In the genomic region with DNA sequence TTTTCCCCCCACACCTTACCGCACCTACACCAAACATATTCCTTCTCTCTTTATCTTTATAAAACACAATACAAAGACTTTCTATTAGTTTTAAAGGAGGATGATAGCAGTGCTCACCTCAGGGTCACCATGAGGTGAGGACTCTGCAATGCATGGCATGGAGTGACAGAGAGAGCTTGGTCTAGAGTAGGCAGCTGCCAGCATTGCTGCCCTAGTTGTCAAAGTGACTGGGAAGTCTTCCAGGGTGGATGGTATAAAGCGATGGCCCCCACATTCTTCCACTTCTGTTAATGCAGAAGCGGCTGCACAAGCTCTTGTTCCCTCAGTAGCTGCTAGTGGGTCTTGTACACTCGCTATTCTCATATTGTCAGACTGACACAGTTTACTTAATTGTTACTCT, we compare ENCODE assay signal across 31 mouse cellular contexts. TPM values are rescaled to one million over a fixed set of nuclear protein-coding genes. Genes with fewer than 3 reads are reported as not detected.
DNase-seq lines count a peak whose midpoint lies in the region; ATAC-seq and TF ChIP-seq lines count a peak whose summit lies in the region.
"Had no signal": no experiment of that assay in that cellular context is flagged by ENCODE, and none has a peak within 500 bp of the region (broad histone marks: within the 10 kb centered on the region; RNA-seq: fewer than 3 reads in every experiment).

No protein-coding gene starts in this region.

- no peak overlapping the region for H3K9ac ChIP-seq in heart, embryonic 15.5 days
- no peak overlapping the region for H3K9ac ChIP-seq in hindbrain, postnatal 0 days (replicated peaks; ENCODE audit: low read length)
- H3K9ac ChIP-seq: embryonic facial prominence, embryonic 12.5 days; embryonic facial prominence, embryonic 15.5 days; forebrain, postnatal 0 days; heart, embryonic 12.5 days; hindbrain, embryonic 14.5 days had no signal

- no peaks in the 10 kb centered on the region for H3K27me3 ChIP-seq in heart, embryonic 15.5 days
- no peaks in the 10 kb centered on the region for H3K27me3 ChIP-seq in heart, embryonic 10.5 days (ENCODE audit: insufficient read depth, poor library complexity, severe bottlenecking)
- peaks cover 6% of the 10 kb centered on the region for H3K27me3 ChIP-seq in myocyte (ENCODE audit: control insufficient read depth, insufficient read depth, insufficient read length)
- no peaks in the 10 kb centered on the region for H3K27me3 ChIP-seq in hindbrain, postnatal 0 days (ENCODE audit: insufficient read depth, low read length)
- H3K27me3 ChIP-seq: embryonic facial prominence, embryonic 12.5 days; embryonic facial prominence, embryonic 15.5 days; heart, embryonic 12.5 days; Patski had no signal

- no peaks in the 10 kb centered on the region for H3K9me3 ChIP-seq in heart, embryonic 15.5 days (replicated peaks)
- no peaks in the 10 kb centered on the region for H3K9me3 ChIP-seq in heart, embryonic 10.5 days
- no peaks in the 10 kb centered on the region for H3K9me3 ChIP-seq in hindbrain, postnatal 0 days (ENCODE audit: low read length)
- H3K9me3 ChIP-seq: embryonic facial prominence, embryonic 12.5 days; embryonic facial prominence, embryonic 15.5 days; heart, embryonic 12.5 days had no signal

- H3K4me3 ChIP-seq in heart, embryonic 15.5 days, result no peak overlapping the region
- H3K4me3 ChIP-seq in heart, embryonic 10.5 days, result no peak overlapping the region
- no peak overlapping the region for H3K4me3 ChIP-seq in myocyte
- H3K4me3 ChIP-seq in hindbrain, postnatal 0 days (ENCODE audit: low read length), result no peak overlapping the region
- H3K4me3 ChIP-seq: embryonic facial prominence, embryonic 12.5 days; embryonic facial prominence, embryonic 15.5 days; heart, embryonic 12.5 days had no signal

- TF ChIP-seq POLR2A in myocyte (IDR thresholded peaks at IDR 0.05; ENCODE audit: insufficient read length, low read depth), result no peak

- H3K4me1 ChIP-seq in heart, embryonic 15.5 days (replicated peaks), result peaks cover 29% of the 10 kb centered on the region
- peaks cover 17% of the 10 kb centered on the region for H3K4me1 ChIP-seq in heart, embryonic 10.5 days
- no peaks in the 10 kb centered on the region for H3K4me1 ChIP-seq in hindbrain, postnatal 0 days (ENCODE audit: insufficient read depth, low read length)
- H3K4me1 ChIP-seq: embryonic facial prominence, embryonic 12.5 days had no signal

- H3K36me3 ChIP-seq in heart, embryonic 15.5 days, result no peaks in the 10 kb centered on the region
- peaks cover 10% of the 10 kb centered on the region; the same call in 1 of the 2 replicates for H3K36me3 ChIP-seq in heart, embryonic 10.5 days
- no peaks in the 10 kb centered on the region for H3K36me3 ChIP-seq in myocyte (ENCODE audit: control insufficient read depth, insufficient read depth)
- H3K36me3 ChIP-seq in hindbrain, postnatal 0 days (ENCODE audit: insufficient read depth, low read length), result no peaks in the 10 kb centered on the region
- H3K36me3 ChIP-seq: embryonic facial prominence, embryonic 15.5 days had no signal

- WGBS in heart, embryonic 15.5 days, result 71% methylated on average over 4 of the region's 4 CpGs
- 83% methylated on average over 4 of the region's 4 CpGs for WGBS in heart, embryonic 10.5 days
- 72% methylated on average over 4 of the region's 4 CpGs for WGBS in hindbrain, postnatal 0 days

- peak overlapping the region; percentile 56; the same call in 1 of the 2 replicates for H3K27ac ChIP-seq in heart, embryonic 15.5 days
- no peak overlapping the region for H3K27ac ChIP-seq in heart, embryonic 10.5 days
- H3K27ac ChIP-seq in hindbrain, postnatal 0 days, result no peak overlapping the region
- H3K27ac ChIP-seq: embryonic facial prominence, embryonic 12.5 days; embryonic facial prominence, embryonic 15.5 days; hindbrain, embryonic 14.5 days had no signal

- H3K79me2 ChIP-seq in myocyte (ENCODE audit: control insufficient read depth, insufficient read depth), result no peaks in the 10 kb centered on the region

- no peak for TF ChIP-seq CTCF in hindbrain, postnatal 0 days (IDR thresholded peaks at IDR 0.05; ENCODE audit: low read depth)

- intact Hi-C loops in heart, postnatal 10 days (cut with DNase I), result loop anchor here (5.0 kb wide), 1 partner anchor 49 kb away; a partner anchor contains a TSS

- DNase-seq in frontal cortex, postnatal 14 days (ENCODE audit: low spot score in 2 of 2), result no peak
- no peak for DNase-seq in heart, postnatal 4 days
- peak; percentile 47 to 56 for DNase-seq in heart, postnatal 10 days
- no peak for DNase-seq in heart, embryonic 10.5 days (ENCODE audit: low spot score)
- no peak for DNase-seq in hindbrain, postnatal 0 days (ENCODE audit: low spot score)
- DNase-seq: adrenal gland, postnatal 10 days; adrenal gland, postnatal 36 days; cerebellum, adult 18-20 months; cerebellum, adult 9-11 months; cerebellum, postnatal 25 days; forebrain, postnatal 0 days; gastrocnemius, postnatal 25 days; kidney, adult 2 months had no signal

- no peak overlapping the region for H3ac ChIP-seq in myocyte (ENCODE audit: control insufficient read depth, insufficient read length)

- H3K4me2 ChIP-seq in heart, embryonic 15.5 days, result no peak overlapping the region
- peak overlapping the region; percentile 30 for H3K4me2 ChIP-seq in myocyte (ENCODE audit: low read depth)
- H3K4me2 ChIP-seq in hindbrain, postnatal 0 days (ENCODE audit: low read depth, low read length), result no peak overlapping the region
- H3K4me2 ChIP-seq: embryonic facial prominence, embryonic 12.5 days; embryonic facial prominence, embryonic 15.5 days; heart, embryonic 12.5 days; hindbrain, embryonic 14.5 days had no signal

- ATAC-seq in frontal cortex, adult (ENCODE audit: low TSS enrichment), result peak; percentile 49
- no peak for ATAC-seq in heart, embryonic 15.5 days (replicated peaks; ENCODE audit: insufficient number of reproducible peaks, insufficient read depth, low FRiP score, low read depth)
- ATAC-seq in hindbrain, postnatal 0 days, result no peak
- ATAC-seq: forebrain, embryonic 14.5 days; Patski had no signal

TF ChIP-seq in myocyte, 11 proteins besides CTCF, POLR2A, EP300 and RAD21:
- no peak for TF ChIP-seq MYOD1 (IDR thresholded peaks at IDR 0.05; ENCODE audit: control insufficient read depth in 1 of 3, insufficient read length in 2 of 3, low read depth in 2 of 3)
- no peak for TF ChIP-seq USF1 (IDR thresholded peaks at IDR 0.05; ENCODE audit: low read depth)
- no peak for TF ChIP-seq MYOG (IDR thresholded peaks at IDR 0.05; ENCODE audit: control insufficient read depth in 1 of 3, insufficient read depth in 1 of 3, insufficient read length in 2 of 3, low read depth in 2 of 3)
- no peak for TF ChIP-seq SRF (IDR thresholded peaks at IDR 0.05; ENCODE audit: control insufficient read depth, insufficient read length, low read depth)
- TF ChIP-seq TCF3 (IDR thresholded peaks at IDR 0.05; ENCODE audit: insufficient read length, low read depth), result no peak
- TF ChIP-seq MAX (IDR thresholded peaks at IDR 0.05; ENCODE audit: low read depth), result no peak
- no peak for TF ChIP-seq TCF12 (IDR thresholded peaks at IDR 0.05; ENCODE audit: insufficient read depth, poor library complexity, severe bottlenecking)
- TF ChIP-seq CEBPB (IDR thresholded peaks at IDR 0.05; ENCODE audit: insufficient read depth, poor library complexity, severe bottlenecking), result no peak
- TF ChIP-seq E2F4 (IDR thresholded peaks at IDR 0.05; ENCODE audit: insufficient read depth), result no peak
- TF ChIP-seq POLR2AphosphoS2 (IDR thresholded peaks at IDR 0.05; ENCODE audit: insufficient read length, low read depth), result no peak
- no peak for TF ChIP-seq REST (IDR thresholded peaks at IDR 0.05; ENCODE audit: insufficient read depth, insufficient read length)
TF ChIP-seq in myocyte: peak in this region for 0.

RNA-seq across cellular contexts. Expression of a gene that starts 29.3 kb away (rescaled TPM):
- 10.2 and 13.9 TPM in 2 replicates for polyA plus RNA-seq in heart, embryonic 15.5 days (2015; fragmentation: Nextera tagmentation; extraction: Ambion mirVana)
- total RNA-seq in heart, postnatal 4 days (2021), result 10 to 100 TPM; 28.9 to 32.3 TPM
- total RNA-seq in heart, postnatal 10 days (2021), result 10 to 100 TPM; 24.3 to 26.9 TPM
- polyA plus RNA-seq in heart, embryonic 10.5 days (2016; fragmentation: Nextera tagmentation; extraction: Ambion mirVana), result 15.1 and 26.4 TPM in 2 replicates
- polyA plus RNA-seq in myocyte (2012; fragmentation: generic; extraction: Trizol), result 6.0 TPM
- total RNA-seq in hindbrain, postnatal 0 days (2014; rRNA removed), result 65.0 and 73.9 TPM in 2 replicates
- 11.7 and 13.3 TPM in 2 replicates for polyA plus RNA-seq in hindbrain, postnatal 0 days (2015; fragmentation: Nextera tagmentation; extraction: Ambion mirVana)

RNA-seq across cellular contexts. Expression of a gene that starts 51.6 kb away (rescaled TPM):
- 41.5 and 48.0 TPM in 2 replicates for polyA plus RNA-seq in heart, embryonic 15.5 days (2015; fragmentation: Nextera tagmentation; extraction: Ambion mirVana)
- total RNA-seq in heart, postnatal 4 days (2021), result 10 to 100 TPM; 44.7 to 57.2 TPM
- total RNA-seq in heart, postnatal 10 days (2021), result 10 to 100 TPM; 18.1 to 41.9 TPM
- polyA plus RNA-seq in heart, embryonic 10.5 days (2016; fragmentation: Nextera tagmentation; extraction: Ambion mirVana), result 60.0 and 65.8 TPM in 2 replicates
- not detected for polyA plus RNA-seq in myocyte (2012; fragmentation: generic; extraction: Trizol)
- 0.36 TPM in 1 of 2 replicates, not detected in the other for total RNA-seq in hindbrain, postnatal 0 days (2014; rRNA removed)
- 0.11 and 0.19 TPM in 2 replicates for polyA plus RNA-seq in hindbrain, postnatal 0 days (2015; fragmentation: Nextera tagmentation; extraction: Ambion mirVana)
- total RNA-seq: adrenal gland, adult 18-20 months; adrenal gland, postnatal 10 days; adrenal gland, postnatal 36 days; common myeloid progenitor, adult 5-6 weeks; ES-E14; forebrain, postnatal 0 days; gastrocnemius, adult 18-20 months; gastrocnemius, postnatal 25 days had no signal
- polyA plus RNA-seq: forebrain, embryonic 11.5 days; forebrain, embryonic 14.5 days; forebrain, postnatal 0 days; gonadal fat pad, adult 2 months; hindbrain, embryonic 11.5 days; intestine, embryonic 14.5 days; intestine, postnatal 0 days; Patski had no signal

RNA-seq across cellular contexts. Expression of a gene that starts 56.4 kb away (rescaled TPM):
- polyA plus RNA-seq in heart, embryonic 15.5 days (2015; fragmentation: Nextera tagmentation; extraction: Ambion mirVana), result 174 and 197 TPM in 2 replicates
- 10 to 100 TPM; 77.4 to 81.8 TPM for total RNA-seq in heart, postnatal 4 days (2021)
- 10 to 100 TPM; 78.2 to 80.3 TPM for total RNA-seq in heart, postnatal 10 days (2021)
- 280 and 324 TPM in 2 replicates for polyA plus RNA-seq in heart, embryonic 10.5 days (2016; fragmentation: Nextera tagmentation; extraction: Ambion mirVana)
- 191 TPM for polyA plus RNA-seq in myocyte (2012; fragmentation: generic; extraction: Trizol)
- 81.8 and 93.6 TPM in 2 replicates for total RNA-seq in hindbrain, postnatal 0 days (2014; rRNA removed)
- 232 and 238 TPM in 2 replicates for polyA plus RNA-seq in hindbrain, postnatal 0 days (2015; fragmentation: Nextera tagmentation; extraction: Ambion mirVana)

Comparison
In these comparisons a context has a peak if more than half of its experiments do, and no peak if none do; other contexts are left out.
1. DNase-seq: peak in heart, postnatal 10 days (2 of 2); none in frontal cortex, postnatal 14 days (0 of 2), heart, postnatal 4 days (single experiment), heart, embryonic 10.5 days (single experiment) and hindbrain, postnatal 0 days (single experiment).
2. RNA of a gene that starts 51.6 kb away (polyA plus RNA-seq): 60.0 to 65.8 TPM in heart, embryonic 10.5 days and 41.5 to 48.0 TPM in heart, embryonic 15.5 days; 0.11 to 0.19 TPM in hindbrain, postnatal 0 days and not detected in myocyte (single experiment); every median in the first group is over 10 times any median in the second.